Mouse (Mus musculus): ENCODE measurements at regions not wholly inside any gene's neighbourhood (a gene's known extent, or its start where the extent isn't known, plus 50 kb on each side); places are given as distances from the start of the nearest gene placed in this dataset.

DNA sequence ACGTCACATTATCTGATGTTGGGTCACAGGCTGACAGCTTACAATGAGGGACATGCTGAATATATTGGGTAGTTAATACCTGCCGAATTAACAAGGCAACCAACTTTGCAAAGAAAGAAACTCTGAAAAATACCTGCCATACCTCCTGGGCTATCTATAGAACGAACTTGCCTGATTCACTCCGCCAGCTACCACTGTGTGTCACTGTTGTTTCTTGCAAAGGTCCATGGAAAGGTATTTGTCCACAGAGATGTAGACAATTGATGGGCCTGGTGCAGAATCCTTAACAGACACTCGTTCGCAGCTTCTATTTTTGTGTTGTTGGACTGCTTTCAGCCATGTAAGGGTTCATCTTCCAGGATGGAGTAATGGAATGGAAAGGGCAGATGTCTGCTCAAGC is 226.4 kb upstream of the Tmco5 start:
- peak; percentile 24 for TF ChIP-seq CTCF (IDR thresholded peaks at IDR 0.05; ENCODE audit: low read depth)
- no peak for TF ChIP-seq EP300 (IDR thresholded peaks at IDR 0.05; ENCODE audit: low read depth)
